8 mouse cellular contexts compared by ENCODE assay signal in the genomic region with DNA sequence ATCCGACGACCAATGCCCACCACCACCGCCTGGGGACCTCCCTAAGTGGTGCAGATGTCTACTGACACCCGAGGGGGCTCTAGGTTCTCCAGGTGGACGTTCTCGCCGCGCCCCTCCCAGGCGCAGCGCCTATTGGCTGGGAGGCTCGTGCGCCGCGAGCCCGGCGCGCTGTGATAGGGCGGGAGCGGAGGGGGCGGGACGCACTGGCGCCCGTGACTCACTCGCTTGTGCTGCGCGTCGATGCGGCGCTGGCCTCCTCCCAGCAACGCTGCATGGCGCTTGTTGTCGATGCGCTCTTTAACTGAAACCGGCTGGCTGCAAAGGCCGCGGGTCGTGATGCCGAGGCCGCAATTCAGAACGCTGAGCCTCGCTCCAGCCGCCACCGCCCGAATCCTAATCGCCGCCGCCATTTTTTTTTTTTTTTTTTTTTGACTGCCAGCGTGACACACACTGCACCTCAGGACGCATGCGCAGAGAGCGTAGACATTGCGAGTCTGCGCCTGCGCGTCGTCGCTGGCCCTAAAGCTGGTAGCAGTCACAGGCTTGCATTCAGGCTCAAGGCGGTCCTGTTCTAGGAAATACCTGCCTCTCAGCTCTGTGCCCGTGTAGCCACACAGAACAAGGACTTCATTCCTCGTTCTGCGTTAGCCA. TPM values are rescaled to one million over a fixed set of nuclear protein-coding genes. Genes with fewer than 3 reads are reported as not detected.
DNase-seq lines count a peak whose midpoint lies in the region; ATAC-seq lines count a peak whose summit lies in the region.

TSS of gene Pccb (minus strand) at position 451 of the 651 bp plus-strand sequence.

- peaks cover 17% of the 10 kb centered on the region for H3K36me3 ChIP-seq in megakaryocyte, embryonic 14.5 days (replicated peaks; ENCODE audit: low read length)

- peak within 1 kb of the TSS; percentile 98 for H3K4me3 ChIP-seq in megakaryocyte, embryonic 14.5 days (replicated peaks)

- no peaks in the 10 kb centered on the region for H3K27me3 ChIP-seq in megakaryocyte, embryonic 14.5 days (replicated peaks)

- peaks cover 3% of the 10 kb centered on the region; the same call in 1 of the 2 replicates for H3K9me3 ChIP-seq in megakaryocyte, embryonic 14.5 days

- H3K4me1 ChIP-seq in megakaryocyte, embryonic 14.5 days: peaks cover 54% of the 10 kb centered on the region

- peak; percentile 96 for ATAC-seq in common myeloid progenitor, adult 5-6 weeks (replicated peaks; ENCODE audit: low read depth, poor library complexity, severe bottlenecking)

- DNase-seq in ZHBTc4 (ENCODE audit: low read depth, low spot score): peak; percentile 99
- DNase-seq in gastrocnemius, adult 8-10 months (ENCODE audit: low spot score in 2 of 2): peak; percentile 93 to 97
- DNase-seq in hindlimb bud, embryonic 11.5 days (ENCODE audit: extremely low spot score, low read depth, low spot score): peak; percentile 98
- peak; percentile 92 to 95 for DNase-seq in left cerebral cortex, adult 8-10 months (ENCODE audit: low spot score in 2 of 2)
- peak; percentile 98 for DNase-seq in right cerebral cortex, postnatal 10 days (ENCODE audit: low spot score in 2 of 2)
- DNase-seq in urinary bladder, postnatal 25 days (ENCODE audit: low spot score): peak; percentile 95

RNA-seq across cellular contexts. Expression of gene Pccb, which starts in this region (rescaled TPM):
- 13.6 and 17.5 TPM in 2 replicates for total RNA-seq in common myeloid progenitor, adult 5-6 weeks (2017)
- total RNA-seq in gastrocnemius, adult 8-10 months (2022): 10 to 100 TPM; 55.7 to 66.5 (median 62.8) TPM
- 10 to 100 TPM; 42.0 to 51.2 (median 46.6) TPM for total RNA-seq in left cerebral cortex, adult 8-10 months (2022)
- 2.4 and 69.9 TPM in 2 replicates for polyA plus RNA-seq in megakaryocyte, embryonic 14.5 days (2012; ENCODE audit: insufficient read depth, low replicate concordance)

Comparison
In these comparisons a context has a peak if more than half of its experiments do, and no peak if none do; other contexts are left out.
1. Peak in every context shown above with its lines: DNase-seq, ATAC-seq and H3K4me3 ChIP-seq.